Comparison of ENCODE assay signal across 8 mouse cellular contexts in genomic region chr16:44173966-44174530, GRCm38 (mm10). TPM values are rescaled to one million over a fixed set of nuclear protein-coding genes. Genes with fewer than 3 reads are reported as not detected.
DNase-seq lines count a peak whose midpoint lies in the region; ATAC-seq lines count a peak whose summit lies in the region.

No protein-coding gene starts in this region.

- H3K4me2 ChIP-seq in forebrain, embryonic 11.5 days (ENCODE audit: low read depth, low read length, severe bottlenecking), result peak overlapping the region; percentile 57
- H3K4me2 ChIP-seq in liver, embryonic 12.5 days, result peak overlapping the region; percentile 91

- H3K4me3 ChIP-seq in forebrain, embryonic 11.5 days (ENCODE audit: low read depth, low read length), result peak overlapping the region; percentile 94
- H3K4me3 ChIP-seq in liver, embryonic 12.5 days, result peak overlapping the region; percentile 91

- H3K27ac ChIP-seq in forebrain, embryonic 11.5 days (ENCODE audit: low read depth, low read length), result no peak overlapping the region
- peak overlapping the region; percentile 95 for H3K27ac ChIP-seq in liver, embryonic 12.5 days

- no peak for ATAC-seq in forebrain, embryonic 11.5 days (replicated peaks; ENCODE audit: low FRiP score)
- no peak for ATAC-seq in liver, embryonic 12.5 days
- ATAC-seq in inflammation-experienced regulatory T-cells, adult 6 months, result no peak

- no peaks in the 10 kb centered on the region for H3K36me3 ChIP-seq in forebrain, embryonic 11.5 days (ENCODE audit: control insufficient read depth, insufficient read depth, low read length)
- peaks cover 7% of the 10 kb centered on the region for H3K36me3 ChIP-seq in liver, embryonic 12.5 days

- DNase-seq in embryo, embryonic 11 days, result peak; percentile 7
- DNase-seq in embryo, embryonic 10.5 days (ENCODE audit: low spot score), result no peak
- DNase-seq in 3134 (ENCODE audit: extremely low read depth, insufficient read length, low spot score), result peak; percentile 3
- DNase-seq in forebrain, embryonic 11.5 days (ENCODE audit: low spot score), result no peak
- no peak for DNase-seq in left cerebral cortex, adult 18-20 months (ENCODE audit: low spot score in 2 of 2)
- DNase-seq in thymus, postnatal 25 days, result no peak

- peak overlapping the region; percentile 96 for H3K9ac ChIP-seq in forebrain, embryonic 11.5 days (ENCODE audit: low read length)
- peak overlapping the region; percentile 96 for H3K9ac ChIP-seq in liver, embryonic 12.5 days

- H3K4me1 ChIP-seq in forebrain, embryonic 11.5 days (replicated peaks; ENCODE audit: control insufficient read depth, insufficient read depth, low read length), result no peaks in the 10 kb centered on the region; the same call in 1 of the 2 replicates
- peaks cover 54% of the 10 kb centered on the region for H3K4me1 ChIP-seq in liver, embryonic 12.5 days

- 29% methylated on average over 7 of the region's 7 CpGs for WGBS in forebrain, embryonic 11.5 days
- WGBS in liver, embryonic 12.5 days (ENCODE audit: insufficient replicate concordance), result 7% methylated on average over 7 of the region's 7 CpGs

- H3K9me3 ChIP-seq in forebrain, embryonic 11.5 days (ENCODE audit: control insufficient read depth, low read length), result no peaks in the 10 kb centered on the region
- no peaks in the 10 kb centered on the region for H3K9me3 ChIP-seq in liver, embryonic 12.5 days (replicated peaks)

- no peaks in the 10 kb centered on the region for H3K27me3 ChIP-seq in forebrain, embryonic 11.5 days (ENCODE audit: control insufficient read depth, insufficient read depth, low read length)
- no peaks in the 10 kb centered on the region for H3K27me3 ChIP-seq in liver, embryonic 12.5 days (replicated peaks)

RNA-seq across cellular contexts. Expression of gene Usf3, which starts 1.0 kb away (rescaled TPM):
- 5.5 and 5.8 TPM in 2 replicates for polyA plus RNA-seq in forebrain, embryonic 11.5 days (2014; fragmentation: Nextera tagmentation; extraction: Ambion mirVana)
- polyA plus RNA-seq in liver, embryonic 12.5 days (2016; fragmentation: Nextera tagmentation; extraction: Ambion mirVana), result 2.5 and 2.9 TPM in 2 replicates
- 1 to 10 TPM; 3.2 to 6.5 (median 5.5) TPM for polyA plus RNA-seq in inflammation-experienced regulatory T-cells, adult 6 months (2017; shearing (Covaris generic))
- 10 to 100 TPM; 35.8 to 35.9 TPM for total RNA-seq in left cerebral cortex, adult 18-20 months (2021)

RNA-seq across cellular contexts. Expression of gene Naa50, which starts 34.4 kb away (rescaled TPM):
- polyA plus RNA-seq in forebrain, embryonic 11.5 days (2014; fragmentation: Nextera tagmentation; extraction: Ambion mirVana), result 111 and 116 TPM in 2 replicates
- 129 and 132 TPM in 2 replicates for polyA plus RNA-seq in liver, embryonic 12.5 days (2016; fragmentation: Nextera tagmentation; extraction: Ambion mirVana)
- polyA plus RNA-seq in inflammation-experienced regulatory T-cells, adult 6 months (2017; shearing (Covaris generic)), result 10 to 100 TPM; 22.5 to 49.0 (median 24.8) TPM
- total RNA-seq in left cerebral cortex, adult 18-20 months (2021), result 10 to 100 TPM; 64.0 to 69.9 TPM

RNA-seq across cellular contexts. Expression of gene Atp6v1a, which starts 34.5 kb away (rescaled TPM):
- 61.3 and 65.7 TPM in 2 replicates for polyA plus RNA-seq in forebrain, embryonic 11.5 days (2014; fragmentation: Nextera tagmentation; extraction: Ambion mirVana)
- 27.2 and 28.0 TPM in 2 replicates for polyA plus RNA-seq in liver, embryonic 12.5 days (2016; fragmentation: Nextera tagmentation; extraction: Ambion mirVana)
- polyA plus RNA-seq in inflammation-experienced regulatory T-cells, adult 6 months (2017; shearing (Covaris generic)), result 10 to 100 TPM; 31.2 to 43.0 (median 36.4) TPM
- 100 to 1,000 TPM; 509 to 523 TPM for total RNA-seq in left cerebral cortex, adult 18-20 months (2021)

Comparison
In these comparisons a context has a peak if more than half of its experiments do, and no peak if none do; other contexts are left out.
1. DNase-seq: peak in embryo, embryonic 11 days (single experiment) and 3134 (single experiment); none in embryo, embryonic 10.5 days (single experiment), forebrain, embryonic 11.5 days (single experiment), left cerebral cortex, adult 18-20 months (0 of 2) and thymus, postnatal 25 days (single experiment).